Mouse (Mus musculus) lung, postnatal 0 days (tissue): ENCODE results near the gene Dusp1.

Experiments used
- CTCF ChIP-seq: IDR thresholded peaks from 2 replicates; pipeline ENCODE4 v1.5.1; 2016; ENCODE audit warnings: antibody characterized with exemption, mild to moderate bottlenecking
- EP300 ChIP-seq: IDR thresholded peaks from 2 replicates; pipeline ENCODE4 v1.6.1; 2016; ENCODE audit warnings: antibody characterized with exemption, mild to moderate bottlenecking, control low read depth

DNA sequence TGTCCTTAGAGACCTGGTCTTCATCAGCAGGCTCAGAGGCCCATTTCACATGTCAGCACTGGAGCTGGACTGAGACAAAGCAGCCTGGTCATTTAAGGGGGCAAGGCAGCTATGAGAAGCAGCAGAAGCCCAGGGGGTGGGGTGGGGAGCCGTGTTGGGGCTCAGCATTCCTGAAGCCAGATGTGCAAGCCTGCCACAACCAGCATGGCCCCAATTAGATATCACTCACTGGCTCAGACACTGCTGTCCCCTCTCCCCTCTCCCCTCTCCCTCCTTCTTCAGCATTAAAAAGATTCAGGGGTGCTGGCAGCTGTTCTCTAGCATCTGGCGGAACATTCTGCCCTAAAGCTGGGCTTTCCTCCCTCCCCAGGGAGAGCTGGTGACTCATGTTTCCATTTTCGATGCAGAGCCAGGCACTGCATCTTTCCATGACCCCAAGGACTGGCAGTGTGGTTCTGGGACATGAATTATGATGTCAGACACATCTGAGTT, 31.3 kb downstream of the Dusp1 start:
- TF ChIP-seq CTCF (no peak), EP300 (peak; percentile 88)
